Comparison of ENCODE assay signal across 8 mouse cellular contexts in genomic region chr3:30219190-30219884, GRCm38 (mm10).
DNase-seq lines count a peak whose midpoint lies in the region; ATAC-seq and TF ChIP-seq lines count a peak whose summit lies in the region.

No protein-coding gene starts in this region.

- intact Hi-C loops in left cerebral cortex, postnatal 10 days (cut with DNase I), result loop anchor here (10.0 kb wide), 1 partner anchor 205 kb away; no protein-coding TSS in a partner anchor

- H3K4me2 ChIP-seq in lung, postnatal 0 days (replicated peaks; ENCODE audit: low read depth, low read length), result peak overlapping the region; percentile 47

- peak; percentile 5 to 6 for DNase-seq in right cerebral cortex, adult 2 months (ENCODE audit: low spot score in 2 of 2)
- DNase-seq in right cerebral cortex, adult 18-20 months, result no peak
- DNase-seq in hindbrain, embryonic 10.5 days (ENCODE audit: low spot score), result peak; percentile 28
- peak; percentile 32 for DNase-seq in lung, postnatal 0 days (ENCODE audit: low spot score)
- DNase-seq in left cerebral cortex, postnatal 10 days (ENCODE audit: extremely low spot score in 1 of 2, low spot score in 2 of 2), result no peak
- no peak for DNase-seq in cerebellum, postnatal 4 days (ENCODE audit: low spot score in 2 of 2)
- no peak for DNase-seq in frontal cortex, postnatal 36 days (ENCODE audit: low spot score in 2 of 2)
- DNase-seq in thymus, postnatal 0 days (ENCODE audit: low spot score), result no peak

- peaks cover 69% of the 10 kb centered on the region for H3K27me3 ChIP-seq in hindbrain, embryonic 10.5 days (ENCODE audit: insufficient read depth, poor library complexity, severe bottlenecking)
- no peaks in the 10 kb centered on the region for H3K27me3 ChIP-seq in lung, postnatal 0 days (replicated peaks; ENCODE audit: insufficient read depth, low read length)

- H3K9me3 ChIP-seq in hindbrain, embryonic 10.5 days, result no peaks in the 10 kb centered on the region
- no peaks in the 10 kb centered on the region for H3K9me3 ChIP-seq in lung, postnatal 0 days (ENCODE audit: low read length)

- peak overlapping the region; percentile 47 for H3K4me3 ChIP-seq in hindbrain, embryonic 10.5 days
- peak overlapping the region; percentile 18; the same call in 1 of the 2 replicates for H3K4me3 ChIP-seq in lung, postnatal 0 days (ENCODE audit: low read depth, low read length)

- peak overlapping the region; percentile 13 for H3K27ac ChIP-seq in hindbrain, embryonic 10.5 days
- no peak overlapping the region for H3K27ac ChIP-seq in lung, postnatal 0 days (ENCODE audit: low read length)

- no peak for TF ChIP-seq CTCF in lung, postnatal 0 days (IDR thresholded peaks at IDR 0.05)

- H3K9ac ChIP-seq in lung, postnatal 0 days (replicated peaks; ENCODE audit: low read depth), result no peak overlapping the region

- 4% methylated on average over 21 of the region's 21 CpGs for WGBS in hindbrain, embryonic 10.5 days
- 7% methylated on average over 21 of the region's 21 CpGs for WGBS in lung, postnatal 0 days

- TF ChIP-seq EP300 in lung, postnatal 0 days (IDR thresholded peaks at IDR 0.05), result peak; percentile 38; the same call in 1 of the 2 replicates

- no peaks in the 10 kb centered on the region for H3K36me3 ChIP-seq in hindbrain, embryonic 10.5 days
- H3K36me3 ChIP-seq in lung, postnatal 0 days (ENCODE audit: insufficient read depth, low read length), result no peaks in the 10 kb centered on the region

- peaks cover 39% of the 10 kb centered on the region for H3K4me1 ChIP-seq in hindbrain, embryonic 10.5 days (replicated peaks)
- peaks cover 5% of the 10 kb centered on the region; the same call in 1 of the 2 replicates for H3K4me1 ChIP-seq in lung, postnatal 0 days (ENCODE audit: insufficient read depth, low read depth, low read length)

- ATAC-seq in lung, postnatal 0 days, result peak; percentile 26; the same call in 1 of the 2 replicates

Comparison
In these comparisons a context has a peak if more than half of its experiments do, and no peak if none do; other contexts are left out.
1. DNase-seq: peak in right cerebral cortex, adult 2 months (2 of 2), hindbrain, embryonic 10.5 days (single experiment) and lung, postnatal 0 days (single experiment); none in right cerebral cortex, adult 18-20 months (single experiment), left cerebral cortex, postnatal 10 days (0 of 2), cerebellum, postnatal 4 days (0 of 2), frontal cortex, postnatal 36 days (0 of 2) and thymus, postnatal 0 days (single experiment).